Mouse (Mus musculus): Measurements from ENCODE around the gene Slc7a6.
A peak's percentile ranks its signal among the peaks of the same experiment; 100 is the strongest.

Slc7a6 gene

GRCm38 (mm10) chr8:106168356-106169016, at the start of gene Slc7a6:
TSS of gene Slc7a6 (plus strand) at chr8:106168857.
- peak; percentile 63 for DNase-seq (ENCODE audit: low spot score)

- no peak for DNase-seq (ENCODE audit: low spot score)
Measured at GRCm38 (mm10) chr8:106123443-106123842, 45.2 kb upstream of the Slc7a6 start.

GRCm38 (mm10) chr8:106126055-106126454, 42.6 kb upstream of the Slc7a6 start:
- DNase-seq (ENCODE audit: low spot score): no peak

GRCm38 (mm10) chr8:106127054-106127453, 41.6 kb upstream of the Slc7a6 start:
- DNase-seq (ENCODE audit: low spot score): no peak

GRCm38 (mm10) chr8:106127882-106128410, 40.7 kb upstream of the Slc7a6 start:
- no peak for DNase-seq (ENCODE audit: low spot score)

GRCm38 (mm10) chr8:106129232-106129930, 39.3 kb upstream of the Slc7a6 start:
- no peak for DNase-seq (ENCODE audit: low spot score)

GRCm38 (mm10) chr8:106129997-106130396, 38.7 kb upstream of the Slc7a6 start:
- DNase-seq (ENCODE audit: low spot score): no peak

GRCm38 (mm10) chr8:106130505-106130904, 38.2 kb upstream of the Slc7a6 start:
- no peak for DNase-seq (ENCODE audit: low spot score)

GRCm38 (mm10) chr8:106131021-106131420, 37.6 kb upstream of the Slc7a6 start:
- DNase-seq (ENCODE audit: low spot score): no peak

- no peak for DNase-seq (ENCODE audit: low spot score)
Measured at GRCm38 (mm10) chr8:106131488-106132222, 37.0 kb upstream of the Slc7a6 start.

- DNase-seq (ENCODE audit: low spot score): no peak
Measured at GRCm38 (mm10) chr8:106132356-106132755, 36.3 kb upstream of the Slc7a6 start.

- DNase-seq (ENCODE audit: low spot score): no peak
Measured at GRCm38 (mm10) chr8:106133526-106133925, 35.1 kb upstream of the Slc7a6 start.

GRCm38 (mm10) chr8:106133946-106134345, 34.7 kb upstream of the Slc7a6 start:
- DNase-seq (ENCODE audit: low spot score): no peak

- no peak for DNase-seq (ENCODE audit: low spot score)
Measured at GRCm38 (mm10) chr8:106134751-106135571, 33.7 kb upstream of the Slc7a6 start.

- no peak for DNase-seq (ENCODE audit: low spot score)
Measured at GRCm38 (mm10) chr8:106135672-106136071, 33.0 kb upstream of the Slc7a6 start.

- DNase-seq (ENCODE audit: low spot score): no peak
Measured at GRCm38 (mm10) chr8:106136156-106137130, 32.2 kb upstream of the Slc7a6 start, which contains the start of gene Esrp2. TSS of gene Esrp2 (minus strand) at chr8:106136974.

- no peak for DNase-seq (ENCODE audit: low spot score)
Measured at GRCm38 (mm10) chr8:106137218-106137905, 31.3 kb upstream of the Slc7a6 start.

- peak; percentile 53 for DNase-seq (ENCODE audit: low spot score)
Measured at GRCm38 (mm10) chr8:106137906-106138477, 30.7 kb upstream of the Slc7a6 start.

- no peak for DNase-seq (ENCODE audit: low spot score)
Measured at GRCm38 (mm10) chr8:106138616-106139015, 30.0 kb upstream of the Slc7a6 start.

Measured in adipocyte (in vitro differentiated cells).